Mouse (Mus musculus): Measurements from ENCODE around the gene Rabgef1. TPM values are rescaled to one million over a fixed set of nuclear protein-coding genes. Genes with fewer than 3 reads are reported as not detected.

Gene Rabgef1
- polyA plus RNA-seq, 1 experiment from 2014 or later = 40.2 TPM

DNA sequence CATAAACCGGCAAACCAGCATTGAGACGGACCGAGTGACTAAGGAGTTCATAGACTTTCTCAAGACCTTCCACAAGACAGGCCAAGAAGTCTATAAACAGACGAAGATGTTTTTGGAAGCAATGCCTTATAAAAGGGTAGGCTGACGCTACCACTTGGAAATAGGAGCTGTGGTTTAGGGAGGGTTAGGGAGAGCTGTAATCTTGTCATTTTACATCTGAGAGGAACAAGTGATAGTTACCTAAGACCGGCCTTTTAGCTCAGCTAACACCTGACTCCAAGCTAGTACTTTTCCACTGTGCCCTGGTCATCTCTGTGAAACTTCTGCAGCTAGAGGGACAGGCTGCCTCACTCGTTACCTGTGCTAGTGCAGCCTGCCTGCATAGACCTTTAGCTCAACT, 26.4 kb downstream of the Rabgef1 start:
- no peaks in the 10 kb centered on the region for H3K9me3 ChIP-seq
- no peak overlapping the region for H3K27ac ChIP-seq (replicated peaks)
- H3K4me2 ChIP-seq (replicated peaks) = no peak overlapping the region
- H3K36me3 ChIP-seq = peaks cover 17% of the 10 kb centered on the region
- ATAC-seq (replicated peaks) = no peak
- no peaks in the 10 kb centered on the region for H3K27me3 ChIP-seq
- no peaks in the 10 kb centered on the region for H3K4me1 ChIP-seq
- WGBS = 96% methylated on average over 7 of the region's 7 CpGs
- H3K9ac ChIP-seq (replicated peaks) = no peak overlapping the region
- H3K4me3 ChIP-seq = no peak overlapping the region

DNA sequence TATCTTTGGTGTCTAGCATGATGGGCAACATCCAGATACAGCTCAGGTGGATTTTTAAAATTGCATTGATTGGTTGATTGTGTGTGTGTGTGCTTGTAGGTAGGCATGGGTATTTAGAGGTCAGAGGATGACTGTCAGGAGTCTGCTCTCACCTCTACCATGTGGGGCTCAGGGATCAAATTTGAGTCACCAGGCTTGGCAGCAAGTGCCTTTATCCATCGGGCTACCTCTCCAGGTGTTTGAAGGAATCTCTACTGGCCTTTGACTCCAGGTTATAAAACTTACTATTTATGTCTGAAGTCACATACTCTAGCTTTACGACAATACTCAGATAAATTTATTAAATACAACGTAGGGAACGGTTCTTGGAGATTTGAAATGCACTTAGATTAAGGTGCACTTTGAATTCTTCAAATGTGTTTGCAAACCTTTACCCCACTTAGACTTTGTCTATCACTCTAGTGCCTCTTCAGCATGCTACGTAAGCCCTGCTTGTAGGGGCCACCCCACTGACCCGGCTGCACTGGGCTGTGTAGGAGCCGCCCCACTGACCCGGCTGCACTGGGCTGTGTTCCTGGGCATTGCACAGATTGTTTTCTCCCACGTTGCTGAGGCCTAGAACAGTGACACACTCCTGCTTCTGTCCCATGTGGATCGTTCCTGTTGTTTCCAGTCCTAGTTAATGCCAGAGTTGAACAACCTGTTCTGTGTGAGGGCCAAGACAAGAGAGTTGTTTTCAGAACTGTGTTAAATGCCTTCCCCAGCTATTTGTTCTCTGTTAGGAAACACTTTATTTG, 28.8 kb downstream of the Rabgef1 start:
- H3K27ac ChIP-seq (replicated peaks) = no peak overlapping the region
- no peak overlapping the region for H3K4me2 ChIP-seq (replicated peaks)
- 89% methylated on average over 10 of the region's 10 CpGs for WGBS
- H3K27me3 ChIP-seq = no peaks in the 10 kb centered on the region
- no peak for ATAC-seq (replicated peaks)
- H3K9ac ChIP-seq (replicated peaks) = no peak overlapping the region
- no peak overlapping the region for H3K4me3 ChIP-seq
- H3K36me3 ChIP-seq = peaks cover 9% of the 10 kb centered on the region; the same call in 1 of the 2 replicates
- H3K4me1 ChIP-seq = no peaks in the 10 kb centered on the region
- no peaks in the 10 kb centered on the region for H3K9me3 ChIP-seq

DNA sequence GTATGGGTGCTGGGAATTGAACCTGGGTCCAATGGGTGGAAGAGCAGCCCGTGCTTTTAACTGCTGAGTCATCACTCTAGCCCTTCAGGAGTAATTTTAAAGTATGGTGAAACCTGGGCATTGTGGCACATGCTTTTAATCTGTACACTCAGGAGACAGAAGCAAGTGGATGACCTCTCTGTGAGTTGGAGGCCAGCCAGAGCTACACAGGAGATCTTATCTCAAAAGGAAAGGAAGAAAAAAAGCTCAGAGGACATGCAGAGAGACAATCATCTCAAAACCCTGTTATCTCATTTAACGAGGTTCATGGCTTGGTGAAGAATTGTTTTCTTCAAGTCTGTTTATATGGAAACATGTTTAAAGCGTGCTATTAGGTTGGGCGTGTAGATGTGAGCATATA, 32.4 kb downstream of the Rabgef1 start:
- no peaks in the 10 kb centered on the region for H3K27me3 ChIP-seq
- no peak overlapping the region for H3K4me3 ChIP-seq
- H3K9me3 ChIP-seq = no peaks in the 10 kb centered on the region
- ATAC-seq (replicated peaks) = no peak
- no peak overlapping the region for H3K9ac ChIP-seq (replicated peaks)
- no peak overlapping the region for H3K27ac ChIP-seq (replicated peaks)
- H3K36me3 ChIP-seq = peaks cover 13% of the 10 kb centered on the region
- WGBS = 80% methylated on average over 4 of the region's 4 CpGs
- H3K4me1 ChIP-seq = no peaks in the 10 kb centered on the region
- no peak overlapping the region for H3K4me2 ChIP-seq (replicated peaks)

DNA sequence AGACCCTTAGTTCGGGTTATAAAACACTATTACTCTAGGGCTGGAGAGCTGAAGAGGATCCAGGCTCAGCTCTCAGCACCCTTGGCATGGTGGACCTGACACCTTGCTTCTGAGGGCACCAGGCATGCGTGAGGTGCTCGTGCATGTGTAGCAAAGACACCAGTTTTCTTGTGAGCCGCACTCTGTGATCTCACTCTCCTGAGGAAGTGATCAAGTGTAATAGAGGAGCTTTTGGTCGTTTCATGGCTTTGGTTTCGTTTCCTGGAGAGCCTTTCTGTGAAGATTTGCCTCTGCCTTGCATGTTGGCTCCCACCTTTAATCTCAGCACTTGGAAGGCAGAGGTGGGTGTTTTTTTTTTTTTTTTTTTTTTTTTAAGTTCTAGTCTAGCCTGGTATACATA, 33.0 kb downstream of the Rabgef1 start:
- no peaks in the 10 kb centered on the region for H3K4me1 ChIP-seq
- H3K27me3 ChIP-seq = no peaks in the 10 kb centered on the region
- H3K4me3 ChIP-seq = no peak overlapping the region
- no peak for ATAC-seq (replicated peaks)
- H3K9ac ChIP-seq (replicated peaks) = no peak overlapping the region
- 86% methylated on average over 6 of the region's 6 CpGs for WGBS
- no peaks in the 10 kb centered on the region for H3K9me3 ChIP-seq
- no peak overlapping the region for H3K4me2 ChIP-seq (replicated peaks)
- H3K36me3 ChIP-seq = peaks cover 19% of the 10 kb centered on the region
- no peak overlapping the region for H3K27ac ChIP-seq (replicated peaks)

DNA sequence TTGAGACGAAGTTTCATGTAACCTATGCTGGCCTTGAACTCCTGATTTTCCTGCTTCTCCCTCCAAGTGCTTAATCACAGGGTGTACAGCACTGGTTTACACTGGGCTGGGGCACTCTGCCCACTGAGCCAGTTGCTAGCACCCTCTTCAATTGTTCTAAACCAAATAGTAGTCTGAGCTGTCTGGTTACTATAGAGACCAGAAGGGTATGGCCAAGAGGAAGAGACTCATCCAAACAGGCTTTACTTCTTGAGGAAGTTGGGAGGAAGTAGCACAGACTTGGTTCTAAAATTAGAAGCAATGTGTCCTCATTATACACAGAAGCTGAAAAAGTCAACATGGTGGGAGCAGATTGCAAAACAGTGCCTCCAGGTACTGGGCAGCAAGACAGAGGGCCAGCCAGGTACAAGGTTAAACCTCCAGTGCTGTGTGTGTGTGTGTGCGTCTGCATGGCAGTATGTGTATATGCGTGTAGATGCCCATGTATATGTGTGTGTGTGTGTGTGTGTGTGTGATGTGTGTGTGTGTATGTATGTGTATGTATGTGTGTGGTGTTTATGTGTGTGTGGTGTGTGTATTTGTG, 33.9 kb downstream of the Rabgef1 start:
- ATAC-seq (replicated peaks) = no peak
- Histone ChIP-seq H3K36me3 (peaks cover 29% of the 10 kb centered on the region), H3K9me3 (no peaks in the 10 kb centered on the region), H3K27me3 (no peaks in the 10 kb centered on the region), H3K4me1 (no peaks in the 10 kb centered on the region), H3K4me3 (no peak overlapping the region), H3K27ac (replicated peaks) (no peak overlapping the region), H3K4me2 (replicated peaks) (no peak overlapping the region), H3K9ac (replicated peaks) (no peak overlapping the region)
- WGBS = 96% methylated on average over 3 of the region's 3 CpGs

DNA sequence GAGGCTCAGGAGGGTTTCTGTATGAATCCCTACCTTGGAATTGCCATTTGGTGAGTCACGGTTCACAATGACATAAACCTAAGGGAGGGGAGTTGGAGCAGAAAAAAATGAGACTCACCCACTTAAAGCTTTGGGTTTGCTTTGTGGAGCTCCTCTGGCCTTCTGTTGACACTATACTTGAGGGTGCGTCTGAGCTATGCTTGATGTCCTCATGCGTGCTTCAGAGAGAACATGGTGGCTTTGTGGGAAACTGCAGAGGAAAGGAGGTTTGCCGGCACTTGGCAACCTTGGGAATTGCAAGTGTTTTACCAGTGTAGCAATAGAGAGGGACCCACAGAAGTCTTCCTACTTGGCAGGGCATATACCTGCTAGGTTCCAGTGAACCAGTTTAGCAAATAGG, 35.7 kb downstream of the Rabgef1 start:
- WGBS = 89% methylated on average over 4 of the region's 4 CpGs
- Histone ChIP-seq H3K9ac (replicated peaks) (no peak overlapping the region), H3K36me3 (peaks cover 43% of the 10 kb centered on the region), H3K4me3 (no peak overlapping the region), H3K27ac (replicated peaks) (no peak overlapping the region), H3K9me3 (no peaks in the 10 kb centered on the region), H3K4me1 (no peaks in the 10 kb centered on the region), H3K4me2 (replicated peaks) (no peak overlapping the region), H3K27me3 (no peaks in the 10 kb centered on the region)
- no peak for ATAC-seq (replicated peaks)

DNA sequence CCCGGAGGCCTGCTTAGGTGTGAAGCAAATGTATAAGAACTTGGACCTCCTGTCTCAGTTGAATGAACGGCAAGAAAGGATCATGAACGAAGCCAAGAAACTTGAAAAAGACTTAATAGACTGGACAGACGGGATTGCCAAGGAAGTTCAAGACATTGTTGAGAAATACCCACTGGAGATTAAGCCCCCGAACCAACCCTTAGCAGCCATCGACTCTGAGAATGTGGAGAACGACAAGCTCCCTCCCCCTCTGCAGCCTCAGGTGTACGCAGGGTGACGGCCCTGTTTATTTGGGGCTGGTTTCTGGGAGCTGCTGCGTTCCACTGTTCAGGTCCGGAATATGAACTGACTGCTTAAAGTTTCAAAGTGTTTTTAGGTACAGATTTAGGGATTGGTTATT, 41.4 kb downstream of the Rabgef1 start:
- WGBS = 90% methylated on average over 11 of the region's 11 CpGs
- ATAC-seq (replicated peaks) = no peak
- no peak overlapping the region for H3K9ac ChIP-seq (replicated peaks)
- no peaks in the 10 kb centered on the region for H3K27me3 ChIP-seq
- H3K4me3 ChIP-seq = no peak overlapping the region
- H3K4me2 ChIP-seq (replicated peaks) = no peak overlapping the region
- no peak overlapping the region for H3K27ac ChIP-seq (replicated peaks)
- H3K36me3 ChIP-seq = peaks cover 47% of the 10 kb centered on the region
- H3K9me3 ChIP-seq = no peaks in the 10 kb centered on the region
- H3K4me1 ChIP-seq = no peaks in the 10 kb centered on the region

DNA sequence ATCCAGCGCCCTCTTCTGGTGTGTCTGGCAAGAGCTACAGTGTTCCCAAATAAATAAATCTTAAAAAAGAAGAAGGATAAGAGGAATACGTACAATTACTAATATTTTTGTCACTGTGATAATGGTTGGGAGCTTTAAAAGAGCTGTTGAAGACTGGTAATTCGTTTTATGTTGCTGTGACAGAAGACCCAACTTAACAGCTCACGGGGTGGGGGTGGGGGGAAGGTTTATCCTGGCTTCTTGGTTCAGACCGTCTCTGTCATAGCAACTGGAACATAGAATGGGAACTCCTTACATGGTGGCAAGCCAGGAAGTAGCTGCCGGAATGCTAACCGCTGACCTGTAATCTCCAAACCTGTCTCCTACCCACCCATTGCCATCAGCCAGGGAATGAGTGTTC, 45.2 kb downstream of the Rabgef1 start, which contains the start of gene Tmem248:
Gene Tmem248 (plus strand): TSS at position 301 of the 400 bp plus-strand sequence.
- Histone ChIP-seq H3K9me3 (no peaks in the 10 kb centered on the region), H3K4me1 (peaks cover 8% of the 10 kb centered on the region), H3K27ac (replicated peaks) (no peak within 1 kb of the TSS), H3K36me3 (peaks cover 15% of the 10 kb centered on the region; the same call in 1 of the 2 replicates), H3K4me3 (no peak within 1 kb of the TSS), H3K27me3 (no peaks in the 10 kb centered on the region), H3K9ac (replicated peaks) (no peak within 1 kb of the TSS), H3K4me2 (replicated peaks) (no peak within 1 kb of the TSS)
- WGBS = 85% methylated on average over 7 of the region's 7 CpGs
- no peak for ATAC-seq (replicated peaks)

DNA sequence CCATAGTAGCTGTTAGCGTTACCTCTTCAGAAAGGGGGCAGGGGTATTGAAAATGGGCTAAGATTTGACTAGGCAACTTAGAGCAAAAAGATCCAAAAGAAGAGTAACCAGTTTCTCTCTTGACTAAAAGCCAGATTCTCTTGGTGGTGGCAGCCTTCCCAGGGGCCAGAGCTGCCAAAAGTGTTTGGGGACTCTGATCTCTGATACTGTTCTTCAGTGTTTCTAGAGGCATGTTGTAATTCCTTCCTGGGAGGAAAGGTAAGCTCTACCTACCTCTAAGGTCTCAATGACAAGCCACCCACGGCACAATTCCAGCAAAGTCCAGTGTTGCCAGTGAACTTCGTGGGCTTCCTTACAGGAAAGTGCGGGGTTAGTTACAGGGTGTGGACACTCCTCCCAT, 45.8 kb downstream of the Rabgef1 start:
- H3K4me3 ChIP-seq = no peak overlapping the region
- no peak overlapping the region for H3K9ac ChIP-seq (replicated peaks)
- no peaks in the 10 kb centered on the region for H3K9me3 ChIP-seq
- H3K4me2 ChIP-seq (replicated peaks) = no peak overlapping the region
- H3K4me1 ChIP-seq = peaks cover 8% of the 10 kb centered on the region
- ATAC-seq (replicated peaks) = no peak
- no peaks in the 10 kb centered on the region for H3K27me3 ChIP-seq
- H3K27ac ChIP-seq (replicated peaks) = no peak overlapping the region
- H3K36me3 ChIP-seq = peaks cover 11% of the 10 kb centered on the region; the same call in 1 of the 2 replicates
- 87% methylated on average over 4 of the region's 4 CpGs for WGBS

DNA sequence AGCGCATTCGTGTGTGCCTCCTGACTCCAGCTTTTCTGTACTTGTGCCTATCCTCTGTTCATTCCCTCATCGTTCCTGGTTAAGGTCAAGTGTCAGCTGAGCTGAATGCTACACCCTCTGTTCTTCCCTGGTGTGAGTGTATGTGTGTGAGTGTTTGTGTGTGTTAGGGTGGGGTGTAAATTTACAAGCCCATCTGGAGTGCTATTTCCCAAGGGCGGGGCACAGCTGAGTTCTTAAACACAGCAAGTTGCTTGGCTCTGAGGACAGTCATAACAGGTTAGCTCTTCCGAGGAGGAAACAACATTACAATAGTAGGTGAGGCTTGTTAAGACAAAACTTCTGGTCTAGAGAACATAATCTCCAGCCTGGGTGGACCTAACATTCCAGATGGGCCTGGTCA, 46.7 kb downstream of the Rabgef1 start:
- ATAC-seq (replicated peaks) = no peak
- Histone ChIP-seq H3K4me2 (replicated peaks) (no peak overlapping the region), H3K9ac (replicated peaks) (no peak overlapping the region), H3K36me3 (peaks cover 11% of the 10 kb centered on the region; the same call in 1 of the 2 replicates), H3K4me3 (no peak overlapping the region), H3K4me1 (peaks cover 14% of the 10 kb centered on the region), H3K27ac (replicated peaks) (no peak overlapping the region), H3K9me3 (no peaks in the 10 kb centered on the region), H3K27me3 (no peaks in the 10 kb centered on the region)
- WGBS = 92% methylated on average over 5 of the region's 5 CpGs

DNA sequence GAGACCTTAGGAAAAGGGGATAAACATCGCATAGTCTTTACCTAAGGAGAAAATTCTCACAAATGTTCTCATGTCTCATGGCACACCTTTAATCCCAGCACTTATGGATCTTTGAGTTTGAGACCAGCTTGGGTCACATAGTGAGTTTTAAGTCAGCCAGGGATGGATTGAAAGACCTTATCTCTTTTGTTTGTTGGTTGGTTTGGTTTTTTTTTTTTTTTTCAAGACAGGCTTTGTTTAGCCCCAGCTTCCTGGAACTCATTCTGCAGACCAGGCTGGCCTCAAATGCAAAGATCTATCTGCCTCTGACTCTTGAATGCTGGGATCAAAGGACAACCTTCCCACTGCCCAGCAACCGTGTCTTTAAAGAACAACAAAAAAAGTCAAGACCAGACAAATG, 49.7 kb downstream of the Rabgef1 start:
- H3K36me3 ChIP-seq = no peaks in the 10 kb centered on the region
- ATAC-seq (replicated peaks) = no peak
- no peaks in the 10 kb centered on the region for H3K9me3 ChIP-seq
- H3K4me1 ChIP-seq = peaks cover 22% of the 10 kb centered on the region
- no peaks in the 10 kb centered on the region for H3K27me3 ChIP-seq
- H3K4me3 ChIP-seq = peak overlapping the region; percentile 86
- H3K27ac ChIP-seq (replicated peaks) = peak overlapping the region; percentile 82; the same call in 1 of the 2 replicates
- H3K9ac ChIP-seq (replicated peaks) = peak overlapping the region; percentile 81; the same call in 1 of the 2 replicates
- WGBS = 56% methylated on average over 2 of the region's 2 CpGs
- peak overlapping the region; percentile 70 for H3K4me2 ChIP-seq (replicated peaks)

DNA sequence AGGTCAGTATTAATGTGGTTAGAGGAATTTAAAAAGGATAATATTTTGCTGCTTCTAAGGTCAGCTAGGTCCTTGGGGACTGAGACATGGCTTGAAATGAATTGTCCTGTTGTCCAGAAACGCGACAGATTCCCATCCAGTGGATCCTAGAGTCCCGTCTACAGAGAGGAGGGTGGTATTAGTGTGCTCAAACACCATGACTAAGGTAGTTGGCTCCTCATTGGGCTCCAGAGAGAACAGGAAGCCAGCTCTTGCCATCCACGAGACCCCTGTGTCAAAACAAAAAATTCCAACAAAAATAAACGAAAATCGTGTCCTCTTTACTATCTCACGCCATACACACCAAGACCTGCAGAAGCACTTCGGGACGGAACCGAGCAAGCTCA, 50.2 kb downstream of the Rabgef1 start:
- H3K4me1 ChIP-seq = peaks cover 22% of the 10 kb centered on the region
- no peaks in the 10 kb centered on the region for H3K27me3 ChIP-seq
- H3K36me3 ChIP-seq = no peaks in the 10 kb centered on the region
- H3K27ac ChIP-seq (replicated peaks) = peak overlapping the region; percentile 82
- no peaks in the 10 kb centered on the region for H3K9me3 ChIP-seq
- under 1% methylated on average over 10 of the region's 10 CpGs for WGBS
- peak overlapping the region; percentile 86 for H3K4me3 ChIP-seq
- ATAC-seq (replicated peaks) = peak; percentile 39
- peak overlapping the region; percentile 81 for H3K9ac ChIP-seq (replicated peaks)
- H3K4me2 ChIP-seq (replicated peaks) = peak overlapping the region; percentile 70

All from forebrain, embryonic 15.5 days (tissue).